Mouse (Mus musculus) macrophage (primary cell): ENCODE measurements around the gene Zfp60. TPM values are rescaled to one million over a fixed set of nuclear protein-coding genes. Genes with fewer than 3 reads are reported as not detected.
"Not testable (repeated sequence)": the region's sequence is repeated elsewhere in the genome, so short reads cannot be mapped to it uniquely, and the experiment has no call there.

Experiments
- H3K27ac ChIP-seq: fragments of 350-480 bp; formaldehyde crosslinking; 2 replicates; pipeline ENCODE4 v1.9.0; 2021
- H3K36me3 ChIP-seq: fragments of 350-480 bp; formaldehyde crosslinking; 2 replicates; pipeline ENCODE4 v1.9.0; 2021; ENCODE audit errors: inconsistent target
- H3K4me3 ChIP-seq: fragments of 350-480 bp; formaldehyde crosslinking; 2 replicates; pipeline ENCODE4 v1.9.0; 2021; ENCODE audit errors: inconsistent target
- H3K79me2 ChIP-seq: fragments of 350-480 bp; formaldehyde crosslinking; 2 replicates; pipeline ENCODE4 v1.9.0; 2021; ENCODE audit errors: inconsistent target
- WGBS: methylation state at CpG from one replicate; pipeline ENCODE4 v1.1.7; 2026; ENCODE audit warnings: inconsistent platforms; ENCODE audit not compliant: missing documents; 5-methylcytosine and 5-hydroxymethylcytosine counted together
- polyA plus RNA-seq: library from polyadenylated mRNA; stranded (reverse); fragments of 250-400 nt; gene quantifications from 3 replicates; pipeline ENCODE4 v1.2.4, GENCODE M21; 2018; ENCODE audit warnings: inconsistent platforms

Zfp60 gene
- polyA plus RNA-seq, 1 experiment from 2014 or later, result 3.8 TPM

GRCm38 (mm10) chr7:27731946-27732345, 757 bp downstream of the Zfp60 start:
- H3K27ac ChIP-seq, result peak overlapping the region; percentile 46

GRCm38 (mm10) chr7:27732508-27732907, 1.3 kb downstream of the Zfp60 start:
- H3K4me3 ChIP-seq, result no peak overlapping the region
- no peak overlapping the region for H3K27ac ChIP-seq
- H3K36me3 ChIP-seq, result no peaks in the 10 kb centered on the region
- peaks cover 46% of the 10 kb centered on the region for H3K79me2 ChIP-seq
- 92% methylated on average over 6 of the region's 6 CpGs for WGBS

More at GRCm38 (mm10) chr7:27731946-27732345, 757 bp downstream of the Zfp60 start:
- Histone ChIP-seq H3K36me3 (no peaks in the 10 kb centered on the region), H3K79me2 (peaks cover 46% of the 10 kb centered on the region), H3K4me3 (peak overlapping the region; percentile 72)
- 31% methylated on average over 12 of the region's 12 CpGs for WGBS

- peaks cover 20% of the 10 kb centered on the region for H3K36me3 ChIP-seq
- H3K79me2 ChIP-seq, result peaks cover 46% of the 10 kb centered on the region
- WGBS, result 96% methylated on average over 5 of the region's 5 CpGs
Measured at GRCm38 (mm10) chr7:27735457-27735856, 4.3 kb downstream of the Zfp60 start.

GRCm38 (mm10) chr7:27756351-27757047, 25.3 kb downstream of the Zfp60 start:
- no peak overlapping the region for H3K27ac ChIP-seq
- no peaks in the 10 kb centered on the region for H3K79me2 ChIP-seq
- H3K4me3 ChIP-seq, result no peak overlapping the region
- WGBS, result 61% methylated on average over 5 of the region's 5 CpGs
- H3K36me3 ChIP-seq, result no peaks in the 10 kb centered on the region

More at GRCm38 (mm10) chr7:27735457-27735856, 4.3 kb downstream of the Zfp60 start:
- Histone ChIP-seq H3K4me3 (no peak overlapping the region), H3K27ac (no peak overlapping the region)

- Histone ChIP-seq H3K27ac (no peak overlapping the region), H3K79me2 (no peaks in the 10 kb centered on the region), H3K4me3 (no peak overlapping the region), H3K36me3 (no peaks in the 10 kb centered on the region)
- WGBS, result 78% methylated on average over 3 of the region's 3 CpGs
Measured at GRCm38 (mm10) chr7:27757048-27757375, 25.8 kb downstream of the Zfp60 start.

GRCm38 (mm10) chr7:27765176-27765886, 34.1 kb downstream of the Zfp60 start:
- WGBS, result 15% methylated on average over 16 of the region's 17 CpGs

GRCm38 (mm10) chr7:27789306-27789705, 58.1 kb downstream of the Zfp60 start:
- H3K4me3 ChIP-seq, result no peak overlapping the region
- H3K27ac ChIP-seq, result no peak overlapping the region
- H3K36me3 ChIP-seq, result no peaks in the 10 kb centered on the region
- 85% methylated on average over 5 of the region's 5 CpGs for WGBS
- H3K79me2 ChIP-seq, result no peaks in the 10 kb centered on the region

More at GRCm38 (mm10) chr7:27765176-27765886, 34.1 kb downstream of the Zfp60 start:
- H3K36me3 ChIP-seq, result no peaks in the 10 kb centered on the region
- H3K79me2 ChIP-seq, result no peaks in the 10 kb centered on the region
- no peak overlapping the region for H3K27ac ChIP-seq
- no peak overlapping the region for H3K4me3 ChIP-seq

GRCm38 (mm10) chr7:27793865-27794264, 62.7 kb downstream of the Zfp60 start:
- not testable (repeated sequence) for H3K4me3 ChIP-seq, H3K27ac ChIP-seq, H3K79me2 ChIP-seq, H3K36me3 ChIP-seq
- WGBS, result 90% methylated on average over 2 of the region's 3 CpGs

- Histone ChIP-seq H3K27ac (no peak overlapping the region), H3K79me2 (no peaks in the 10 kb centered on the region), H3K36me3 (no peaks in the 10 kb centered on the region), H3K4me3 (no peak overlapping the region)
Measured at GRCm38 (mm10) chr7:27794566-27794965, 63.4 kb downstream of the Zfp60 start.

- H3K36me3 ChIP-seq, result no peaks in the 10 kb centered on the region
- H3K27ac ChIP-seq, result no peak overlapping the region
- H3K79me2 ChIP-seq, result no peaks in the 10 kb centered on the region
- 61% methylated on average over 6 of the region's 8 CpGs for WGBS
- H3K4me3 ChIP-seq, result no peak overlapping the region
Measured at GRCm38 (mm10) chr7:27797906-27798811, 67.0 kb downstream of the Zfp60 start.

GRCm38 (mm10) chr7:27801137-27801536, 69.9 kb downstream of the Zfp60 start:
- peaks cover 15% of the 10 kb centered on the region for H3K79me2 ChIP-seq
- H3K36me3 ChIP-seq, result no peaks in the 10 kb centered on the region
- H3K4me3 ChIP-seq, result no peak overlapping the region
- no peak overlapping the region for H3K27ac ChIP-seq
- 60% methylated on average over 2 of the region's 2 CpGs for WGBS

GRCm38 (mm10) chr7:27802986-27803385, 71.8 kb downstream of the Zfp60 start:
- Histone ChIP-seq H3K79me2 (peaks cover 19% of the 10 kb centered on the region), H3K36me3 (peaks cover 5% of the 10 kb centered on the region; the same call in 1 of the 2 replicates), H3K27ac (no peak overlapping the region), H3K4me3 (no peak overlapping the region)
- 88% methylated on average over 5 of the region's 5 CpGs for WGBS
